Mouse (Mus musculus): ENCODE measurements around the gene Tgoln1. TPM values are rescaled to one million over a fixed set of nuclear protein-coding genes. Genes with fewer than 3 reads are reported as not detected.

Gene Tgoln1
- total and polyA plus RNA-seq, 3 experiments: 22.6 to 33.6 (median 23.5) TPM

GRCm38 (mm10) chr6:72650338-72650851 lies 33.6 kb upstream of the Tgoln1 start:
- dilution Hi-C loops (cut with MboI; ENCODE audit: extremely low pct_ligation_motif_present, extremely low pct_unique_long_range_greater_than_20kb, low sequenced_read_pairs): no loop called here
- Histone ChIP-seq H3K27ac (ENCODE audit: insufficient read depth, low read depth) (no peak overlapping the region), H3K4me1 (ENCODE audit: control insufficient read depth in 1 of 2, insufficient read depth in 2 of 2) (peaks cover 0 to 17% of the 10 kb centered on the region in 2 experiments; a peak in 2 of 4 replicates), H3K9ac (ENCODE audit: insufficient read depth, low read depth) (no peak overlapping the region), H3K4me3 (replicated peaks in 1 of 3; ENCODE audit: low read depth in 2 of 3, low read length in 2 of 3, poor library complexity in 1 of 3) (no peak overlapping the region), H3K79me2 (replicated peaks; ENCODE audit: control insufficient read depth, extremely low read depth, insufficient read depth, poor library complexity, severe bottlenecking) (no peaks in the 10 kb centered on the region), H3K36me3 (replicated peaks in 1 of 2; ENCODE audit: control insufficient read depth in 1 of 2, insufficient read depth in 1 of 2, low read length in 1 of 2) (peaks cover 0 to 13% of the 10 kb centered on the region in 2 experiments), H3K9me3 (replicated peaks; ENCODE audit: low read length) (no peaks in the 10 kb centered on the region), H3K4me2 (ENCODE audit: insufficient read depth, low read depth, poor library complexity, severe bottlenecking) (no peak overlapping the region), H3K27me3 (replicated peaks) (no peaks in the 10 kb centered on the region)
- in situ Hi-C loops (cut with MboI; ENCODE audit: low pct_ligation_motif_present, low pct_unique_long_range_greater_than_20kb, low sequenced_read_pairs): no loop called here
- TF ChIP-seq USF2 (conservative IDR thresholded peaks at IDR 0.05; ENCODE audit: low read depth, low read length) (no peak), MXI1 (IDR thresholded peaks at IDR 0.05; ENCODE audit: low read depth, low read length) (no peak), NELFE (IDR thresholded peaks at IDR 0.05; ENCODE audit: low read depth, low read length) (no peak), ZMIZ1 (IDR thresholded peaks at IDR 0.05; ENCODE audit: low read depth, low read length) (no peak), TCF12 (IDR thresholded peaks at IDR 0.05; ENCODE audit: low read depth, low read length) (no peak), ELF1 (IDR thresholded peaks at IDR 0.05; ENCODE audit: low read depth, low read length) (no peak), UBTF (IDR thresholded peaks at IDR 0.05; ENCODE audit: low read depth, low read length) (no peak), ZNF384 (IDR thresholded peaks at IDR 0.05; ENCODE audit: low read depth, low read length) (no peak), MAX (IDR thresholded peaks at IDR 0.05; ENCODE audit: low read length) (no peak), GABPA (IDR thresholded peaks at IDR 0.05; ENCODE audit: insufficient replicate concordance, low read depth, low read length) (no peak)
- no peak for DNase-seq (ENCODE audit: extremely low read depth)

GRCm38 (mm10) chr6:72648002-72648595 lies 31.3 kb upstream of the Tgoln1 start:
- no peaks in the 10 kb centered on the region for H3K27me3 ChIP-seq (replicated peaks)
- no peak overlapping the region for H3K27ac ChIP-seq (ENCODE audit: insufficient read depth, low read depth)
- H3K4me2 ChIP-seq (ENCODE audit: insufficient read depth, low read depth, poor library complexity, severe bottlenecking): no peak overlapping the region
- H3K4me3 ChIP-seq (replicated peaks in 1 of 3; ENCODE audit: low read depth in 2 of 3, low read length in 2 of 3, poor library complexity in 1 of 3): no peak overlapping the region
- H3K79me2 ChIP-seq (replicated peaks; ENCODE audit: control insufficient read depth, extremely low read depth, insufficient read depth, poor library complexity, severe bottlenecking): no peaks in the 10 kb centered on the region
- dilution Hi-C loops (cut with MboI; ENCODE audit: extremely low pct_ligation_motif_present, extremely low pct_unique_long_range_greater_than_20kb, low sequenced_read_pairs) (no loop called here), in situ Hi-C loops (cut with MboI; ENCODE audit: low pct_ligation_motif_present, low pct_unique_long_range_greater_than_20kb, low sequenced_read_pairs) (no loop called here)
- peaks cover 0 to 5% of the 10 kb centered on the region in 2 experiments; a peak in 2 of 4 replicates for H3K4me1 ChIP-seq (ENCODE audit: control insufficient read depth in 1 of 2, insufficient read depth in 2 of 2)
- no peak overlapping the region for H3K9ac ChIP-seq (ENCODE audit: insufficient read depth, low read depth)
- TF ChIP-seq MAFK (IDR thresholded peaks at IDR 0.05; ENCODE audit: insufficient replicate concordance, low read length) (no peak), POLR2AphosphoS2 (IDR thresholded peaks at IDR 0.05; ENCODE audit: low read depth, low read length) (no peak), ZNF384 (IDR thresholded peaks at IDR 0.05; ENCODE audit: low read depth, low read length) (no peak), ETS1 (conservative IDR thresholded peaks at IDR 0.05; ENCODE audit: low read depth, low read length) (no peak), ELF1 (IDR thresholded peaks at IDR 0.05; ENCODE audit: low read depth, low read length) (no peak), UBTF (IDR thresholded peaks at IDR 0.05; ENCODE audit: low read depth, low read length) (no peak), POLR2A (IDR thresholded peaks at IDR 0.05; ENCODE audit: low read depth, low read length) (no peak), KAT2A (IDR thresholded peaks at IDR 0.05; ENCODE audit: insufficient replicate concordance, low read length) (no peak), RAD21 (IDR thresholded peaks at IDR 0.05; ENCODE audit: low read depth, low read length) (no peak), NELFE (IDR thresholded peaks at IDR 0.05; ENCODE audit: low read depth, low read length) (no peak), GABPA (IDR thresholded peaks at IDR 0.05; ENCODE audit: insufficient replicate concordance, low read depth, low read length) (no peak)
- DNase-seq (ENCODE audit: extremely low read depth): no peak
- peaks cover 0 to 13% of the 10 kb centered on the region in 2 experiments for H3K36me3 ChIP-seq (replicated peaks in 1 of 2; ENCODE audit: control insufficient read depth in 1 of 2, insufficient read depth in 1 of 2, low read length in 1 of 2)
- H3K9me3 ChIP-seq (replicated peaks; ENCODE audit: low read length): no peaks in the 10 kb centered on the region

All from CH12.LX (cell line).